Mouse (Mus musculus): ENCODE data around the gene 1700088E04Rik.

GRCm38 (mm10) chr15:79124331-79124875, 16.6 kb downstream of the 1700088E04Rik start:
- TF ChIP-seq CTCF (IDR thresholded peaks at IDR 0.05; ENCODE audit: low read depth), result no peak
- TF ChIP-seq EP300 (IDR thresholded peaks at IDR 0.05; ENCODE audit: low read depth), result no peak
